Mouse (Mus musculus): Measurements from ENCODE around the gene Olfr157. TPM values are rescaled to one million over a fixed set of nuclear protein-coding genes. Genes with fewer than 3 reads are reported as not detected.

The Olfr157 gene
- polyA plus RNA-seq, 1 experiment, result not detected

- no peaks in the 10 kb centered on the region for H3K27me3 ChIP-seq (ENCODE audit: control insufficient read depth, insufficient read depth, low read length, poor library complexity, severe bottlenecking)
- no peaks in the 10 kb centered on the region for H3K36me3 ChIP-seq (ENCODE audit: control insufficient read depth, insufficient read depth, low read length, poor library complexity, severe bottlenecking)
- TF ChIP-seq POLR2A (IDR thresholded peaks at IDR 0.05; ENCODE audit: insufficient read depth, low read length) (no peak), CTCF (IDR thresholded peaks at IDR 0.05; ENCODE audit: low read depth, low read length) (no peak), EP300 (IDR thresholded peaks at IDR 0.05; ENCODE audit: insufficient read depth, low read depth, low read length) (no peak)
- peak within 1 kb of the TSS; percentile 77 for H3K9ac ChIP-seq (ENCODE audit: low read depth, poor library complexity, severe bottlenecking)
- H3K4me1 ChIP-seq (ENCODE audit: control insufficient read depth, insufficient read depth, low read length), result no peaks in the 10 kb centered on the region
- no peak within 1 kb of the TSS for H3K27ac ChIP-seq (ENCODE audit: insufficient read depth, low read length)
- no peaks in the 10 kb centered on the region for H3K9me3 ChIP-seq (replicated peaks; ENCODE audit: control insufficient read depth, insufficient read depth, low read length, poor library complexity, severe bottlenecking)
- peak within 1 kb of the TSS; percentile 74 for H3K4me3 ChIP-seq (ENCODE audit: low read depth, low read length)
These were observed 35.3 kb upstream of the Olfr157 start, which contains the start of gene Reck for GRCm38 (mm10) chr4:43875160-43875918. TSS of gene Reck (plus strand) at chr4:43875530.

- Histone ChIP-seq H3K27ac (ENCODE audit: insufficient read depth, low read length) (no peak overlapping the region), H3K4me3 (ENCODE audit: low read depth, low read length) (no peak overlapping the region), H3K27me3 (ENCODE audit: control insufficient read depth, insufficient read depth, low read length, poor library complexity, severe bottlenecking) (no peaks in the 10 kb centered on the region), H3K9ac (ENCODE audit: low read depth, poor library complexity, severe bottlenecking) (0 out of 2 replicates have a peak overlapping the region, but pooled peaks have one; percentile 77), H3K4me1 (ENCODE audit: control insufficient read depth, insufficient read depth, low read length) (no peaks in the 10 kb centered on the region), H3K9me3 (replicated peaks; ENCODE audit: control insufficient read depth, insufficient read depth, low read length, poor library complexity, severe bottlenecking) (no peaks in the 10 kb centered on the region), H3K36me3 (ENCODE audit: control insufficient read depth, insufficient read depth, low read length, poor library complexity, severe bottlenecking) (no peaks in the 10 kb centered on the region)
- TF ChIP-seq EP300 (IDR thresholded peaks at IDR 0.05; ENCODE audit: insufficient read depth, low read depth, low read length) (no peak), POLR2A (IDR thresholded peaks at IDR 0.05; ENCODE audit: insufficient read depth, low read length) (no peak), CTCF (IDR thresholded peaks at IDR 0.05; ENCODE audit: low read depth, low read length) (no peak)
These were observed 34.5 kb upstream of the Olfr157 start for GRCm38 (mm10) chr4:43874501-43874900.

- H3K4me3 ChIP-seq (ENCODE audit: low read depth, low read length), result no peak overlapping the region
- no peak overlapping the region for H3K27ac ChIP-seq (ENCODE audit: insufficient read depth, low read length)
- no peaks in the 10 kb centered on the region for H3K9me3 ChIP-seq (replicated peaks; ENCODE audit: control insufficient read depth, insufficient read depth, low read length, poor library complexity, severe bottlenecking)
- no peak overlapping the region for H3K9ac ChIP-seq (ENCODE audit: low read depth, poor library complexity, severe bottlenecking)
- no peaks in the 10 kb centered on the region for H3K27me3 ChIP-seq (ENCODE audit: control insufficient read depth, insufficient read depth, low read length, poor library complexity, severe bottlenecking)
- no peaks in the 10 kb centered on the region for H3K36me3 ChIP-seq (ENCODE audit: control insufficient read depth, insufficient read depth, low read length, poor library complexity, severe bottlenecking)
- H3K4me1 ChIP-seq (ENCODE audit: control insufficient read depth, insufficient read depth, low read length), result no peaks in the 10 kb centered on the region
- no peak for TF ChIP-seq POLR2A (IDR thresholded peaks at IDR 0.05; ENCODE audit: insufficient read depth, low read length)
- no peak for TF ChIP-seq CTCF (IDR thresholded peaks at IDR 0.05; ENCODE audit: low read depth, low read length)
- TF ChIP-seq EP300 (IDR thresholded peaks at IDR 0.05; ENCODE audit: insufficient read depth, low read depth, low read length), result no peak
These were observed 29.8 kb upstream of the Olfr157 start for GRCm38 (mm10) chr4:43869821-43870220.

GRCm38 (mm10) chr4:43863298-43863697 lies 23.3 kb upstream of the Olfr157 start:
- H3K36me3 ChIP-seq (ENCODE audit: control insufficient read depth, insufficient read depth, low read length, poor library complexity, severe bottlenecking), result no peaks in the 10 kb centered on the region
- no peak overlapping the region for H3K9ac ChIP-seq (ENCODE audit: low read depth, poor library complexity, severe bottlenecking)
- TF ChIP-seq POLR2A (IDR thresholded peaks at IDR 0.05; ENCODE audit: insufficient read depth, low read length) (no peak), CTCF (IDR thresholded peaks at IDR 0.05; ENCODE audit: low read depth, low read length) (no peak), EP300 (IDR thresholded peaks at IDR 0.05; ENCODE audit: insufficient read depth, low read depth, low read length) (no peak)
- H3K27me3 ChIP-seq (ENCODE audit: control insufficient read depth, insufficient read depth, low read length, poor library complexity, severe bottlenecking), result no peaks in the 10 kb centered on the region
- no peaks in the 10 kb centered on the region for H3K9me3 ChIP-seq (replicated peaks; ENCODE audit: control insufficient read depth, insufficient read depth, low read length, poor library complexity, severe bottlenecking)
- no peak overlapping the region for H3K27ac ChIP-seq (ENCODE audit: insufficient read depth, low read length)
- no peak overlapping the region for H3K4me3 ChIP-seq (ENCODE audit: low read depth, low read length)
- H3K4me1 ChIP-seq (ENCODE audit: control insufficient read depth, insufficient read depth, low read length), result no peaks in the 10 kb centered on the region

GRCm38 (mm10) chr4:43860744-43861519 lies 20.9 kb upstream of the Olfr157 start:
- Histone ChIP-seq H3K27me3 (ENCODE audit: control insufficient read depth, insufficient read depth, low read length, poor library complexity, severe bottlenecking) (no peaks in the 10 kb centered on the region), H3K9ac (ENCODE audit: low read depth, poor library complexity, severe bottlenecking) (no peak overlapping the region), H3K36me3 (ENCODE audit: control insufficient read depth, insufficient read depth, low read length, poor library complexity, severe bottlenecking) (no peaks in the 10 kb centered on the region), H3K27ac (ENCODE audit: insufficient read depth, low read length) (no peak overlapping the region), H3K9me3 (replicated peaks; ENCODE audit: control insufficient read depth, insufficient read depth, low read length, poor library complexity, severe bottlenecking) (no peaks in the 10 kb centered on the region), H3K4me1 (ENCODE audit: control insufficient read depth, insufficient read depth, low read length) (no peaks in the 10 kb centered on the region), H3K4me3 (ENCODE audit: low read depth, low read length) (no peak overlapping the region)
- no peak for TF ChIP-seq POLR2A (IDR thresholded peaks at IDR 0.05; ENCODE audit: insufficient read depth, low read length)
- no peak for TF ChIP-seq EP300 (IDR thresholded peaks at IDR 0.05; ENCODE audit: insufficient read depth, low read depth, low read length)
- TF ChIP-seq CTCF (IDR thresholded peaks at IDR 0.05; ENCODE audit: low read depth, low read length), result peak; percentile 93

- Histone ChIP-seq H3K36me3 (ENCODE audit: control insufficient read depth, insufficient read depth, low read length, poor library complexity, severe bottlenecking) (no peaks in the 10 kb centered on the region), H3K4me1 (ENCODE audit: control insufficient read depth, insufficient read depth, low read length) (no peaks in the 10 kb centered on the region), H3K9ac (ENCODE audit: low read depth, poor library complexity, severe bottlenecking) (no peak overlapping the region), H3K27ac (ENCODE audit: insufficient read depth, low read length) (no peak overlapping the region), H3K9me3 (replicated peaks; ENCODE audit: control insufficient read depth, insufficient read depth, low read length, poor library complexity, severe bottlenecking) (no peaks in the 10 kb centered on the region), H3K4me3 (ENCODE audit: low read depth, low read length) (no peak overlapping the region), H3K27me3 (ENCODE audit: control insufficient read depth, insufficient read depth, low read length, poor library complexity, severe bottlenecking) (no peaks in the 10 kb centered on the region)
- TF ChIP-seq EP300 (IDR thresholded peaks at IDR 0.05; ENCODE audit: insufficient read depth, low read depth, low read length) (no peak), CTCF (IDR thresholded peaks at IDR 0.05; ENCODE audit: low read depth, low read length) (no peak), POLR2A (IDR thresholded peaks at IDR 0.05; ENCODE audit: insufficient read depth, low read length) (no peak)
These were observed 19.9 kb upstream of the Olfr157 start for GRCm38 (mm10) chr4:43859886-43860285.
